Mouse (Mus musculus): Measurements from ENCODE around the gene Ctdnep1. TPM values are rescaled to one million over a fixed set of nuclear protein-coding genes. Genes with fewer than 3 reads are reported as not detected.
"Not testable (repeated sequence)": the region's sequence is repeated elsewhere in the genome, so short reads cannot be mapped to it uniquely, and the experiment has no call there.

The Ctdnep1 gene
- polyA plus RNA-seq, 1 experiment from 2014 or later = 20.7 TPM

DNA sequence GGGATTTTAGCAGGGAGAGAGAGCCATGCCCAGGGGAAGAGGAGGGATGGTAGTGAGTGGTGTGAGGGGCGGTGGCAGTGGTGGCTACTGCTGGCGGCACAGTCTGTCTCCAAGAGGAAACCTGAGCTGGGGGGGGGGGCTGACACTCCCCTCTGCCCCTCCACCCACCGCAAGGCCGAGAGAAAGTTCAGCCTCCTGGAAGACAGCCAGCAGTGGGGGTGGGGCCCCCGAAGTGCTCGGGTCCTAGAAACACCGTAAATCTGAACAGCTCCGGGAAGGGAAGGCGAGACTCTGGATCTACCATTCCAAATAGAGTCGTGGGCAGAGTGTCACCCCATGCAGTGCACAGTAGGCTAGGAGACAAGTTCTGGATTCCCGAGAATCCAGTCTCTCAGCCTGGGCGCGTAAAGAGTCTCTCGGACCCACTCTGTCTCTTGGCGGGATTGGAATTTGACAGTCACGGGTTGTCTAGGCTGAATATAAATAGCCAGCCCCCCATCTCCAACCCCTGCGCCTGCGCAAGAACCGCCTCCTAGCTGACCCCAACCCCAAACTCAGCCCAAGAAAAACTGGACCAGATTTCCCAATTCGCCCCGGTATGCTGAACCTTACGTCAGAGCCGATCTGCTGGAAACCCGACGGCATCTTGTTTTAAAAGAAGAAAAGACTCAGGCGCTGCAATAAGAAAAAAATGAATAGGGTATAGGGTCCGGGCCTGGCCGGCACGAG, 33.5 kb upstream of the Ctdnep1 start:
- Histone ChIP-seq H3K4me1 (ENCODE audit: control insufficient read depth, insufficient read depth, low read length) (peaks cover 6% of the 10 kb centered on the region), H3K9me3 (ENCODE audit: control insufficient read depth, low read length) (no peaks in the 10 kb centered on the region), H3K36me3 (ENCODE audit: control insufficient read depth, insufficient read depth, low read length) (no peaks in the 10 kb centered on the region; the same call in 1 of the 2 replicates), H3K4me2 (ENCODE audit: low read depth, low read length) (peak overlapping the region; percentile 83), H3K9ac (ENCODE audit: low read depth, low read length) (peak overlapping the region; percentile 54), H3K4me3 (ENCODE audit: low read length) (peak overlapping the region; percentile 53), H3K27me3 (replicated peaks; ENCODE audit: control insufficient read depth, insufficient read depth, low read length) (no peaks in the 10 kb centered on the region), H3K27ac (ENCODE audit: low read length) (peak overlapping the region; percentile 53)
- WGBS = 3% methylated on average over 29 of the region's 29 CpGs
- peak; percentile 26 for ATAC-seq

DNA sequence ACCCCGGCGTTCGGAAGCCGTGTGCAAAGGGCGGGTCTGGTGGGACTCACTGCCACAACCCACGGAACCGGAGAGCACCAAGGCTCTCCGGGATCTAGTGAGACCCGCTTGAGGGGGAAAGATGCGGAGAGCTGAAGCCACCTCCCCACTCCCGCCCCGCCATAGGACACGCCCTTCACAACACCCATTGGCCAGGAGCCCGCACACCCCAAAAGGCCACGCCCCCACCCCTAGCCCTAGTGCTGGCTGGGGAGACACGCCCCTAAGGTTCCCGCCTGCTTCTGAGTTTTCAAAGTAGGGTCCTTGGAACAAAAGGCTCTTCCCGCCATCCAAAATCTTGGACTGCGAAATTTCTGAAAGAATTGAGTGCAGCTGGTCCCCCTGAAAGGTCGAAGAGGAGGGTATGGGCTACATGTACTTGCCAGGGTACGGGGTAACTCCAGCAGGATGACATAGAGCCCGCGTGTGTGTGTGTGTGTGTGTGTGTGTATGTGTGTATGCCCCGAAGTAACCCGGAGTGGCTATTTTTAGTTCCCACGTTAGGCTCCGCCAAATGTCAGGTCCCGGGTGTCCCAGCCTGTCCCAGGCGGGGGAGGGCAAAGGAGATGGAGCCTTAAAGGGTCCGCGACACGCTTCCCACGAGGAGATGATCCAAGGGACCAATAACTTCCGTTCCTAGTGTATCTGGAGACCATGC, 32.7 kb upstream of the Ctdnep1 start, which contains the start of gene Slc2a4:
Gene Slc2a4 (minus strand): TSS at position 123 of the 697 bp plus-strand sequence.
- Histone ChIP-seq H3K27me3 (replicated peaks; ENCODE audit: control insufficient read depth, insufficient read depth, low read length) (no peaks in the 10 kb centered on the region), H3K4me1 (ENCODE audit: control insufficient read depth, insufficient read depth, low read length) (peaks cover 6% of the 10 kb centered on the region), H3K27ac (ENCODE audit: low read length) (peak within 1 kb of the TSS; percentile 53), H3K9ac (ENCODE audit: low read depth, low read length) (peak within 1 kb of the TSS; percentile 54), H3K9me3 (ENCODE audit: control insufficient read depth, low read length) (no peaks in the 10 kb centered on the region), H3K36me3 (ENCODE audit: control insufficient read depth, insufficient read depth, low read length) (no peaks in the 10 kb centered on the region; the same call in 1 of the 2 replicates), H3K4me2 (ENCODE audit: low read depth, low read length) (peak within 1 kb of the TSS; percentile 83), H3K4me3 (ENCODE audit: low read length) (peak within 1 kb of the TSS; percentile 53)
- WGBS = under 1% methylated on average over 34 of the region's 34 CpGs
- peak; percentile 94 for ATAC-seq

DNA sequence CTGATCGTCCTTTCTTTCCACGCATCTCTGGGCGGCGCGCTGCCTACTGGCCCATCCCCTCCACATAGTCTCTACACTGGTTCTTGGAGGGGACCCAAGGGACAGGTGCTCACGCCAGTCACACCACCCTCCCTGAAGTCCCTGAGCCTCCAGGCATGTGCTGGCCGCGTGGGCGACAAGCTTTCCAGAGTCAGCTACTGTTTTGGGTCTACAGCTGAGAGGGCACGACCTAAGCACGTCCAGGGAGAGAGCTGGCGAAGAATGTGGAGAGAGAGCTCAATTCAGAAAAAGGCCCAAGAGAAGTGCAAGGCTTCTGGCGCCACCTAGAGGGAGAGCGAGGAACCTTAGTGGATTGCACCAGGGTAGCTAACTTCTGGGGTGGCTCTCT, 32.2 kb upstream of the Ctdnep1 start:
- peak overlapping the region; percentile 53 for H3K4me3 ChIP-seq (ENCODE audit: low read length)
- no peaks in the 10 kb centered on the region for H3K27me3 ChIP-seq (replicated peaks; ENCODE audit: control insufficient read depth, insufficient read depth, low read length)
- H3K9me3 ChIP-seq (ENCODE audit: control insufficient read depth, low read length) = no peaks in the 10 kb centered on the region
- H3K36me3 ChIP-seq (ENCODE audit: control insufficient read depth, insufficient read depth, low read length) = no peaks in the 10 kb centered on the region; the same call in 1 of the 2 replicates
- peak overlapping the region; percentile 53 for H3K27ac ChIP-seq (ENCODE audit: low read length)
- peaks cover 6% of the 10 kb centered on the region for H3K4me1 ChIP-seq (ENCODE audit: control insufficient read depth, insufficient read depth, low read length)
- peak overlapping the region; percentile 54 for H3K9ac ChIP-seq (ENCODE audit: low read depth, low read length)
- peak overlapping the region; percentile 83 for H3K4me2 ChIP-seq (ENCODE audit: low read depth, low read length)
- WGBS = 0% methylated on average over 14 of the region's 14 CpGs
- ATAC-seq = peak; percentile 48

DNA sequence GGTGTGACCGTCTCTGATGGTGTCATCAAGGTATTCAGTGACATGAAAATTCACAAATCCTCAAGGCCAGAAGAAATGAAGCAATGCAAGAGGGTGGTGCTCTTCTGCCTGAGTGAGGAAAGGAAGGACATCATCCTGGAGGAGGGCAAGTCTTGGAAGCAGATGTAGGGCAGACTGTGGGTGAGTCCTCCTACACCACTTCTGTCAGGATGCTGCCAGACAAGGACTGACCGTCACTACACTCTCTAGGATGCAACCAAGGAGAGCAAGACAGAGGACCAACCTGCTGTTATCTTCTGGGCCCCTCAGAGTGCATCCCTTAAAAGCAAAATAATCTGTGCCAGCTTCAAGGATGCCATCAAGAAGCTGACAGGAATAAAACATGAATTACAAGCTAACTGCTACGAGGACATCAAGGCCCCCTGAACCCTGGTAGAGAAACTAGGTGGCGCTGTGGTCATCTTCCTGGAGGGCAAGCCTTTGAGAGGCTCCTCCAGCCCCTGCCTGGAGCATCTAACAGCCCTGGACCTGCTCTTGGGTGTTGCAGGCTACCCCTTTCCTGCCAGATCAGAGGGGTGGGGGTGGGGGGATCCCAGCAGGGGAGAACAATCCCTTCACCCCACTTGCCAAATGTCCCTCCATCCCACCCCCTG, 30.0 kb upstream of the Ctdnep1 start:
- Histone ChIP-seq H3K4me2 (ENCODE audit: low read depth, low read length) (no peak overlapping the region), H3K9ac (ENCODE audit: low read depth, low read length) (no peak overlapping the region), H3K4me1 (ENCODE audit: control insufficient read depth, insufficient read depth, low read length) (peaks cover 6% of the 10 kb centered on the region), H3K9me3 (ENCODE audit: control insufficient read depth, low read length) (no peaks in the 10 kb centered on the region), H3K36me3 (ENCODE audit: control insufficient read depth, insufficient read depth, low read length) (no peaks in the 10 kb centered on the region), H3K27me3 (replicated peaks; ENCODE audit: control insufficient read depth, insufficient read depth, low read length) (no peaks in the 10 kb centered on the region), H3K27ac (ENCODE audit: low read length) (no peak overlapping the region), H3K4me3 (ENCODE audit: low read length) (no peak overlapping the region)
- 45% methylated on average over 4 of the region's 4 CpGs for WGBS
- ATAC-seq = no peak

DNA sequence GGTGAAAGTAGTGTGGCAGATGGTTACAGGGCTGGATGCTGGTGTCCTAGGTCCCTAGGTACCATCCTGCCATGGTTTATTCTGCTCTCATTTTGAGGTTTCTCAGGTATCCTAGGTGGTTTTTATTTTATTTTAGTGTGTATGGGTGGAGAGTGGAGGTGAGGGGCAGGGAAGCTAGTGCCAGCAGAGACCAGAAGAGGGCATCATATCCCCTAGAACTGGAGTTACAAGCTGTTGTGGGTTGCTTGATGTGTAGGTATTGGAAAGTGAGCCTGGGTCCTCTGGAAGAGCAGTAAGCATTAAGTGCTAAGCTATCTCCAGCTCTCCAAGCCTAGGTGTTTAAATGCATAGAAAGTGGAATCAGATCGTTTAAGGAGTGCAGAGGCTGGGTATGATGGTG, 28.7 kb upstream of the Ctdnep1 start:
- no peaks in the 10 kb centered on the region for H3K36me3 ChIP-seq (ENCODE audit: control insufficient read depth, insufficient read depth, low read length)
- WGBS = 43% methylated on average over 1 of the region's 1 CpGs
- no peak overlapping the region for H3K9ac ChIP-seq (ENCODE audit: low read depth, low read length)
- H3K9me3 ChIP-seq (ENCODE audit: control insufficient read depth, low read length) = no peaks in the 10 kb centered on the region
- no peak for ATAC-seq
- H3K4me3 ChIP-seq (ENCODE audit: low read length) = no peak overlapping the region
- H3K27me3 ChIP-seq (replicated peaks; ENCODE audit: control insufficient read depth, insufficient read depth, low read length) = no peaks in the 10 kb centered on the region
- peaks cover 6% of the 10 kb centered on the region for H3K4me1 ChIP-seq (ENCODE audit: control insufficient read depth, insufficient read depth, low read length)
- no peak overlapping the region for H3K4me2 ChIP-seq (ENCODE audit: low read depth, low read length)
- no peak overlapping the region for H3K27ac ChIP-seq (ENCODE audit: low read length)

- H3K36me3 ChIP-seq (ENCODE audit: control insufficient read depth, insufficient read depth, low read length) = no peaks in the 10 kb centered on the region
- 39% methylated on average over 11 of the region's 11 CpGs for WGBS
- no peak overlapping the region for H3K9ac ChIP-seq (ENCODE audit: low read depth, low read length)
- H3K4me3 ChIP-seq (ENCODE audit: low read length) = no peak overlapping the region
- H3K27ac ChIP-seq (ENCODE audit: low read length) = peak overlapping the region; percentile 61
- ATAC-seq = peak; percentile 64
- H3K4me1 ChIP-seq (ENCODE audit: control insufficient read depth, insufficient read depth, low read length) = peaks cover 4% of the 10 kb centered on the region
- no peak overlapping the region for H3K4me2 ChIP-seq (ENCODE audit: low read depth, low read length)
- H3K27me3 ChIP-seq (replicated peaks; ENCODE audit: control insufficient read depth, insufficient read depth, low read length) = no peaks in the 10 kb centered on the region
- H3K9me3 ChIP-seq (ENCODE audit: control insufficient read depth, low read length) = no peaks in the 10 kb centered on the region
These were observed 27.6 kb upstream of the Ctdnep1 start for GRCm38 (mm10) chr11:69953267-69953915.

GRCm38 (mm10) chr11:69955618-69956017, 25.3 kb upstream of the Ctdnep1 start:
- not testable (repeated sequence) for H3K27me3 ChIP-seq (replicated peaks; ENCODE audit: control insufficient read depth, insufficient read depth, low read length); H3K4me2 ChIP-seq (ENCODE audit: low read depth, low read length); ATAC-seq; H3K4me1 ChIP-seq (ENCODE audit: control insufficient read depth, insufficient read depth, low read length); H3K9me3 ChIP-seq (ENCODE audit: control insufficient read depth, low read length); H3K9ac ChIP-seq (ENCODE audit: low read depth, low read length); H3K4me3 ChIP-seq (ENCODE audit: low read length); H3K27ac ChIP-seq (ENCODE audit: low read length); H3K36me3 ChIP-seq (ENCODE audit: control insufficient read depth, insufficient read depth, low read length)
- 72% methylated on average over 4 of the region's 4 CpGs for WGBS

DNA sequence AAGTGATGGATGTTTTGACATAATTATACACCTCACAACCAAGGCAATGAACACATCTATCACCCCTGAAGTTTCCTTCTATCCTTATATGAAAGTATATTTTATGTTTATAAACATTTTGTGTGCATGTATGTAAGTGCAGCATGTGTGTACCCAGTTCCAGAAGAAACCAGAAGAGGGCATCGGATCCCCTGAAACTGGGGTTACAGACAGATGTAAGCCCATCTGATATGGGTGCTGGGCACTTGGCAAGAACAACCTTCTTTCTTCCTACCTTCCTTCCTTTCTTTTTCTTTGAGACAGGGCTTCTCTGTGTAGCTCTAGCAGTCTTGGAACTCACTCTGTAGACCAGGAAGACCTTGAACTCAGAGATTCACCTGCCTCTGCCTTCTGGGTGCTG, 24.7 kb upstream of the Ctdnep1 start:
- H3K9ac ChIP-seq (ENCODE audit: low read depth, low read length) = no peak overlapping the region
- no peaks in the 10 kb centered on the region for H3K9me3 ChIP-seq (ENCODE audit: control insufficient read depth, low read length)
- ATAC-seq = no peak
- WGBS = 67% methylated on average over 1 of the region's 1 CpGs
- H3K4me3 ChIP-seq (ENCODE audit: low read length) = no peak overlapping the region
- peaks cover 6% of the 10 kb centered on the region; the same call in 1 of the 2 replicates for H3K4me1 ChIP-seq (ENCODE audit: control insufficient read depth, insufficient read depth, low read length)
- no peak overlapping the region for H3K4me2 ChIP-seq (ENCODE audit: low read depth, low read length)
- no peaks in the 10 kb centered on the region for H3K36me3 ChIP-seq (ENCODE audit: control insufficient read depth, insufficient read depth, low read length)
- no peak overlapping the region for H3K27ac ChIP-seq (ENCODE audit: low read length)
- H3K27me3 ChIP-seq (replicated peaks; ENCODE audit: control insufficient read depth, insufficient read depth, low read length) = no peaks in the 10 kb centered on the region

GRCm38 (mm10) chr11:69960616-69961015, 20.3 kb upstream of the Ctdnep1 start:
- no peaks in the 10 kb centered on the region for H3K9me3 ChIP-seq (ENCODE audit: control insufficient read depth, low read length)
- peak overlapping the region; percentile 92 for H3K27ac ChIP-seq (ENCODE audit: low read length)
- H3K4me1 ChIP-seq (ENCODE audit: control insufficient read depth, insufficient read depth, low read length) = peaks cover 9% of the 10 kb centered on the region; the same call in 1 of the 2 replicates
- 40% methylated on average over 5 of the region's 5 CpGs for WGBS
- no peak for ATAC-seq
- H3K36me3 ChIP-seq (ENCODE audit: control insufficient read depth, insufficient read depth, low read length) = no peaks in the 10 kb centered on the region
- H3K9ac ChIP-seq (ENCODE audit: low read depth, low read length) = no peak overlapping the region
- H3K27me3 ChIP-seq (replicated peaks; ENCODE audit: control insufficient read depth, insufficient read depth, low read length) = peaks cover 12% of the 10 kb centered on the region
- H3K4me3 ChIP-seq (ENCODE audit: low read length) = no peak overlapping the region
- H3K4me2 ChIP-seq (ENCODE audit: low read depth, low read length) = peak overlapping the region; percentile 37; the same call in 1 of the 2 replicates

All from intestine, embryonic 16.5 days (tissue).